Mouse (Mus musculus) heart, postnatal 4 days (tissue): ENCODE data around the gene Ino80e. TPM values are rescaled to one million over a fixed set of nuclear protein-coding genes. Genes with fewer than 3 reads are reported as not detected.
"Not testable (repeated sequence)": the region's sequence is repeated elsewhere in the genome, so short reads cannot be mapped to it uniquely, and the experiment has no call there.

Source experiments
- DNase-seq: peaks from one replicate; pipeline ENCODE4 v3.0.0; 2021
- total RNA-seq, 2 experiments: library from RNA; stranded (reverse); gene quantifications; 2 replicates each; pipeline ENCODE4 v1.2.3; 2021

Ino80e gene
- 10 to 100 TPM; 33.5 to 34.1 TPM for total RNA-seq

DNA sequence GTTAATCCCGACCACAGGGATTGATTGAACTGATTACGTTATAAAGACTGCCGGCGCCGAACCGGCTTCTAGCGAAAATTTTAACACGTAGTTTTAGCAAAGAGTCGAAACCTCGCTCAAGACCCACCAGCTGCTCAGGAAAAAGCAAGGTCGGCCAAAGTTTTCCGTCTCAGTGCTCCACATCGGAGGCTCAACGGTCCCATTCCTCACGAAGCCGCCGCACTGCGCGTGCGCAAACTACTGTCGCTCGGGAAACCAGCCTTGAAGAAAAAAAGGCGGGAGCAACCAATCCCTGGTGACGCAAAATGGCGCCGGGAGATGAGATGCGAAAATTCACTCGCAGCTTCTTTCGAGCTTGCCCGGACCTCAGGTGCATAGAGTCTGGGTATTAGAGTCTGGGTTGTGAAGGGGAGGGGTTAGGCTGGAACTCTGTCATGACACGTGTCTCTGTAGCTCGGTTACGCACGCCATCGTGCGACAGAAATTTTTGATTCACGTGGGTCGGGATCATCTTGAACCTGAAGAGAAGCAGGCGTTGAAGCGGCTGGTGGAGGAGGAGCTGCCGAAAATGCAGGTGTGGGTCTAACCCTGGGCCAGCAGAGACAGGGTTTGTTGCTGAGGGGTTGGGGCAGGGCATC, at the start of gene Ino80e:
Gene Ino80e, minus strand, starts transcription at position 231 of the 638 bp plus-strand sequence.
- DNase-seq: peak; percentile 96

DNA sequence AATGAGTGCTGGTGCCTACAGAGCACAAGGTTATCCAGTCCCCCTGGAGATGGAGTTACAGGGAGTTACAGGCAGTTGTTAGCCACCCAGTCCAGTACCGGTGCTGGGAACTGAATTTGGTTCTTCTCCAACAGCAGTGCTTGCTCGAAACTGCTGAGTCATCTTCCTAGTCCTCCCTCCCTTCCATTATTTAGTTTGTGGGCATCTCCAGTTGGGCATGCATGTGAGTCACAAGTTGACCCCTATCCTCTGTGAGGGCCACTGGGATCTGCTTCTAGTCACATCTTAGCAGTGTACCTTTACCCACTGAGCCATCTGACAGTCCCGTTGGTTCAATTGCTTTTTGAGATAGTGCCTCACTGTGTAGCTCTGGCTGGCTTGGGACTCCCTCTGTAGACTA, 43.4 kb upstream of the Ino80e start:
- no peak for DNase-seq

DNA sequence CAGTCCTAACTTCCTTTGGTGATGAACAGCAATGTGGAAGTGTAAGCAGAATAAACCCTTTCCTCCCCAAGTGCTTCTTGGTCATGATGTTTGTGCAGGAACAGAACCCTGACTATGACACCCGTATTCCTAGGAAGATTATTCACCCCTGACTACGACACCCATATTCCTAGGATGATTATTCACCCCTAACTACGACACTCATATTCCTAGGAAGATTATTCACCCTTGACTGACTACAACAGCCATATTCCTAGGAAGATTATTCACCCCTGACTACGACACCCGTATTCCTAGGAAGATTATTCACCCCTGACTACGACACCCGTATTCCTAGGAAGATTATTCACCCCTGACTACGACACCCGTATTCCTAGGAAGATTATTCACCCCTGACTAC, 37.6 kb upstream of the Ino80e start:
- not testable (repeated sequence) for DNase-seq

DNA sequence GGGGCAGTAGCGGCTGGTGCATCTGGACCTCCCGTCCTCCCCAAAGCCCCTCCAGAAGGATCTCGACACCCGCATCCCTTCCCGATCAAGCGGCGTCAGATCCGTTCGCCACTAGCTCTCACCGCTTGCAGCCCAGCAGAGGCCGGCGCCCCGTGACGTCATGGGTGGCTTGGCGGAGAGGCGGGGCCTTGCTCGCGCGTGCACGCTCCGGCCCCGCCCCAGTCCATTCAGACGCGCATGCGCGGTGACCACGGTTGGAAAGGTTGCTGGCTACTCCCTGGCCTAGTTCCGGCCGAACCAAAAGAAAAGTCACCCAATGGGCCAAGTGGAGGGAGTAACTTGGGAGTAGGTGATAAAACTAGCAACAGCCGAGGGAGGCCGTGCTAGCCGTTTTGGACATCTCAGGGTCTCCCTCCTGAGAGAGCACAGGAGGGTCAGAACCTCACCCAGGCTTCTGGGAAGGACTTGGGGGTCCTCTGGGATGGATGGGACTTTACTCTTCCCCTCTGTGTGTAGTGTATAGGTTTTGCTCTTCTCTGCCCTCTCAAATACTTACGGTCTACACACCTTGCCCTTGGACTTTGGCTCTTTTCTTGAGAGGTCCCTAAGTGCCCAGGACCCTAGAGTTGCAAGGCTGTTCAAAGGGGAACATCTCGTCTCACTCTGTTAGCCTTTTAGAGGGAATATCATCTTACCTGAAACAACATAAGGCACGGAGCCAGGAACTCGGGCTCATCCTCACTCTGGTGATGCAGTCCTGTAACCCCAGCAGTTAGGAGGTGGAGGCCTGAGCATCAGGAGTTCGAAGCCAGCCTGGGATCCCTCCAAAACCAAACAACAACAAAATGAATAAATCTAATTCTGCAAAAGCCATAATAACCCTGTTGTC, 36.2 kb upstream of the Ino80e start:
- peak; percentile 99 for DNase-seq

DNA sequence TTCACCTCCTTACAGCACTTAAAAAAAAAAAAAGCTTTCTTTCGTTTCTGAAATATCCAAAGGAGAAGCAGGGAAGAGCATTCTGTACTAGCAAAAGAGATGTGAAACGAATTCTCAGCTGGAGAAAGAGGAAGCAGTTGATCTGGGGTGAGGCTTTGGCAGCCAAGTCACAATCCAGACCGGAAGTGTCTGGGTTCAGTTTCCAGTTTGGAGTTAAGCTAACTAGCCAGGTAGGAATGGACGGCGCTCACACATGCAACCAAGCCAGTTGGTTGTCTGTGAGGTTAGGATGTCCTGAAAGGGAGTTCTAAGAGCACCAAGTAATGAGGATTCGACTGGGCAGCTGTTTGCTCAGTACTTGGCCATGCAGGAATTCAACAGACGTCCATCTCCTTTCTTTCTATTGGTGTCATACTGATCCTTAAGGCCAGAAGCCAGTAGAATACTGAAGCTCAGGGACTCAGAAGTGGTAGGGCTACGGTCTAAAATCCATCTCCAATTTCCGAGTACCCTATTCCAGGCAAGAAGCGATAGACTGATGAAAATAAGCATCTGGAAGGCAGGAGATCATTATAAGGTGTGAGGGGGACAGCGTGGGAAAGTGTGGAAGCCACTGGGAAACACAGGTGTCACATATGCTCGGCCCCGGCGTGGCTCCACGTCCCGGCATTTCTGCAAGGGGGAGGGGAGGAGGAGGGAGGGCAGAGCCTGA, 35.4 kb upstream of the Ino80e start:
- DNase-seq: peak; percentile 29

DNA sequence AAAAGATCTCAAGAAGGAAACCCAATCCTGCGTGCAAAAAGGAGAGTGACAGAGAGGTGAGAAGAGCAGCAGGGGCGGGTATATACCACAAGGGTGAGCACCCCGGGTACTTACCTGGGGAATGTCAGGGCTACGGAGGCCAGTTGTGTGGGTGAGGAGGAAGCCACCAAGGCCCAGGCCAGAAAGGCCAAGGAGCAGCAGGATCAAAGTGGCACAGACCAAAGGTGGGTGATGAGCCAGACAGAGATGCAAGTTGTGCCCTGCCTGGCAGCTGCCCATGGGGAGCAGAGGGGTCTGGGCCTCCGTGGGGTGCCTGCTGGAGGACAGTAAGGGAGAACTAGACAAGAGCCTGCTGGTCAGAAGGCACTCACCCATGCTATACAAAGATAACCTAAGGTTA, 34.7 kb upstream of the Ino80e start:
- DNase-seq: no peak

DNA sequence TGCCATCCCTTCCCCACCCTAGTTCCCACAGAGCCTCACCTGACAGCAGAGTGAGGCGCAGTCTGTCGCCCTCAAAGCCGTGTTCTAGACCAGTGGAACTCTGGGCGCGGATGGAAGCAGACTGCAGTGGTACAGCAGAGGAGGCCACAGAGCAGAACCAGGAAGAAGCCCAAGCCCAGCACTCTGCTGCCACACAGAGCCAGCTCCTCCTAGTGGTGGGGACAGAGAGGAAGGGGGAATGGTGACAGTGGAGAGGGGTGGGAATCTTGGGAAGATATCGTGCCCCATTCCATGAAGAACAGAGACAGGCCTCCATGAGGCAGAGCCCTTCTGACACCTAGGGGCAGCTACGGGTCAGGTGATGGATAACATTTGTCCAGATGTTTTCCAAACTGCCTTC, 26.7 kb upstream of the Ino80e start:
- no peak for DNase-seq

DNA sequence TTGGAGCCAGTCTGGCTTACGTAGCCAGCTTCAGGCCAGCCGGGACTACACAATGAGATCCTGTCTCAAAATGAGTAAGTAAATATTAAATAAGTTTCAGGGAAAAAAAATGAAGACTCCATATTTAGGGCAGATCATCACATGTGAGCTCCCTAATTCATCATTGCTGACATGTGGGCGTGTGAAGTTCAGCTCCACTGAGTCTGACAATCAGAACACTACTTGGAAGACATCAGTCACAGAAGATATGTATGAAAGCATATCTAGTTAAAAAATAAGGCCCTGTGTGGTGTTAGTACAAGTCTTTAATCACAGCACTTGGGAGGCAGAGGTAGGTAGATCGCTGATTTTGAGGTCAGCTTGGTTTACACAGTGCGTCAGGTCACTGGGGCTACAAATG, 25.1 kb upstream of the Ino80e start:
- DNase-seq: no peak

DNA sequence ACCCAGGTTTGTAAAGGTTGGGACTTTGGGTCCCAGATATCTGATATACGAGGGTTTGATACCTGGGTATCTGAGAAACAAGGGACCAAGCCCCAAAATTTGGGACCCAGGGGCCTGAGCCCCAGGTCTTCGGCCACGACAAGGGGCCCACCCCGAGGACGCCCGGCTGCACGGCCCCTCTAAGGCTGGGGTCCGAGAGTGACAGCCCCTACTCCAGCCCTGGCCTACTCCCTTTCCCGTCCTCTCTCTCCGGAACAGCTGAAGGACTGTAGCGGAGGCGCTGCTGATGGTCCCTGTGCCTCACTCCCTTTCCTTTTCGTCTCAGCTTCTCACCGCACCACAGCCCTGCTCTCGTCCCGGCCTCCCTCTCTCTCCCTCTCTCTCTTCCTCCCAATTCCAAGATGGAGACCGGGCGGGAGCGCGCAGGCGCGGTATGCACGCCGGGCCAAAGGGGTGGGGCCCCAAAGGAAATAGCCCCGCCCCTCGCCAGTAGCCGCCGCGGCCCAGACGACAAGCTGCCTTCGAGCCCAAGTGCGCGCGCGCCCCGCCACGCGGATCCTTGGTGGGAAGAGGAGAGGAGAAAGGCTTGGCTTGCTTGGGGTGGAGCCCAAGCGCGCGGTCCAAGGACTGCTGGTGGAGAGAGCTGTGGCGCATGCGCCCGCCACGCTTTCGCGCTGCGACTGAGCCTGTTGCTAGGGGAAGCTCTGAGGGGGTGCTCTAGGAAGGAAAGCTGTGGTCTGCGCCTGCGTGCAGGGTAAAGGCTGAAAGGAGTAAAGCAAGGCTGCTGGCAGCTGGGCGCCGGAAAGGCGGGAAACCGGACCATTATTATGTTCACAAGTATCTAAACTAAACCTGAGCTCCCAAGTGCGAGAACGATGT, 22.3 kb upstream of the Ino80e start, which contains the start of gene Taok2:
Gene Taok2, minus strand, starts transcription at position 418 of the 879 bp plus-strand sequence.
- DNase-seq: peak; percentile 98

DNA sequence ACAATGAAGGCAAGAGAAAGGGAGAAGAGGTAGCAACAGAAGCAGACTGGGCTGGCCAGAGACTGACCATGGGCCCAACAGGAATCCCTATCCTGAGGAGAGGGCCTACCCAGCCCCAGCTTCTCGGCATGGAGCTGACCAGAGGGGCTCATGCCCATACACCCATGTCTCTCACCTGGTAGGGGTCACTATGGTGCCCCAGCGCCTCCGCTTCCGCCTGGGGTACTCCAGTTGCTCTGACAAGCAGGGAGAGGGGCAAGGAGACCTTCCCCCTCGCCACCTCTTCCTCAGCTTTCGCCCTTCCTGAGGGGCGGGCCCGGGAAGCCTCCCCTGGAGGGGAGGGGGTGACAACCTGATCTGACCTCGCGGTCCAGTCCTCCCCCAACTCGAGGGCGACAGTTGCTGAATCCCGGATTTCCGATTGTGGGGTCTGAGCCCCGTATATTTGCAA, 21.6 kb upstream of the Ino80e start:
- no peak for DNase-seq

DNA sequence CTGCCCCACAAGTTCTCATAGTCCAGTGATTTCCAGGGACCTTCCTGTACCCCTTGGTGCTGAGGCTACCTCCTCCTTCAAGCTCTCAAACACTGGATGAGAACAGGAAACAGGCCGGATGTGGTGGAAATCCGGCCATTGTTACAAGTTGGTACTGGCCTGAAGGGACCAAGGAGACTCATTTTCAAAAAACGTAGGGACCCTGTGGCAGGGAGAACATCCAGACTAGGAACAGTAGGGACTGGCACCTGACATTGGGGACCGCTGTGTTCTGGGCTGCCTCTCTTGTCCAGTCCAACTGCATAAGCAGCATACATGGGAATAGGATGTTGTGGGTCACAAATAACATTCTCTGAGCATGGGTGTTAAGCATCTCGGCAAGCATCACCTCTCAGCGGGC, 18.9 kb upstream of the Ino80e start:
- peak; percentile 43 for DNase-seq

DNA sequence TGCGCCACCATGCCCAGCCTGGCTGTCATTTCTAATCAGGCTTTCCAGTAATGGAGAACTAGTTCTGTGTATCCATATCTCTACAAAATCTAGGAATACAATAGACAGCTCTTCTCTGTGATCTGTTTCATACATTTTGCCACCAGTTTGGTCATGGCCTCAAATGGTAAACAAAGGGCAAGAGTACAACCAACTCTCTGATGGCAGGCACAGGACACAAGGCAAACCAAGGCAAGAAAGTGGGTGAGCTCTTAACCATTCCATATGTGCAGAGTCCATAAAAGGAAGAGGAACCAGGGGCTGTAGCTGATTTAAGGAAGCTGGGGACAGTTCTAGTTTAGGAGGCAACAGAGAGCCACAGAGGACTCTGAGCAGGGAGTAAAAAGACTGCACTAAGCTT, 15.1 kb upstream of the Ino80e start:
- DNase-seq: no peak

DNA sequence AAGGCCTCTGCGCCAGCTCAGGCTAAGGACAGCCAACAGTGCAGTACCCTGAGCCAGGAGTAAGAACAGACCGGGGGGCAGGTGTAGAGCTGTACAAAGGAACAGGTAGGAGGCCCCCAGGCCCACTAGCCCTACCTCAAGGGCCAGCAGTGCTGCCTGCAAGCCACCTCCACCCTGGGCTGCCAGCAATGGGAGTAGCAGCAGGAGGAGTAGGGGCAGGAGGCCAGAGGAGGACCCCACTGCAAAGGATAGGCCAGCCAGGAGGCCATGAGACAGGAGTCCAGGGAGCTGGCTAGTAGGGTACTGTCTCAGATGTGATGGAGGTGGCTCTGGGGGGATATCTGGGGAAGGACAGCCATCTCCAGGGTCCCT, 8.3 kb upstream of the Ino80e start:
- DNase-seq: no peak

DNA sequence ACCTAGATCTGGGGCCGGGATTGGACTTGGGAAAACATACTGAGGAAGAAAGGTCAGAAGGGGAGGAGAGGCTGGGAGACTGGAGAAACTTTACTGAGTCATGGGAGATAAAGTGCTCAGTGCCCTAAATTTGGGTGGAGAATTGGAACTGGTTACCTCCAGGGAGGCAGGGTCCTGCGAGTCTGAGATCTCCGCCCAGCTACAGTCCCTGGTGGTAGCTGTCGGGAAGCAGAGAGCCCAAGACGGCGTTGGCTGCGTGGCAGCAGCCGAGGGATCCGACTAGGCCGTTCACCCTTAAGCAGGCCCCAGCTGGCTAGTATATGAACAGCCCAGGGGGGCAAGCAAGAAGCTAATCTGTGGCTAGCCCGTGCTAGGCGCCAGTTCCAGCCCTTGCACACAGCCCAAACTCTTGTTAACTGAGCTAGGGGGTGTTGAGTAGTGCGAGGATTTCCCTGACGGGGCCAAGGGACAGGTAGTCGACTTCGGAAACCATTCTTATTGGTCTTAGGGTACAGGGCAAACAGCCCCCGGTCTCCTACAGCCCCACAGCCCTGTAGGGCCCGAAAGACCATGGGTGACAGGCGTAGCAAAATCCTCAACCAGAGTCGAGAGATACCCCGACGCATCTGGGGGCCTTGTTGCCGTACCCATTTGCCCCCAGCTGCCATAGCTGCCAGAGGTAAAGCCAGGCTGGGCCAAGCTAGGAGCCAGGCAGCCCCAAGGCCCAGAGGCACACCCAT, 7.8 kb upstream of the Ino80e start:
- DNase-seq: no peak

DNA sequence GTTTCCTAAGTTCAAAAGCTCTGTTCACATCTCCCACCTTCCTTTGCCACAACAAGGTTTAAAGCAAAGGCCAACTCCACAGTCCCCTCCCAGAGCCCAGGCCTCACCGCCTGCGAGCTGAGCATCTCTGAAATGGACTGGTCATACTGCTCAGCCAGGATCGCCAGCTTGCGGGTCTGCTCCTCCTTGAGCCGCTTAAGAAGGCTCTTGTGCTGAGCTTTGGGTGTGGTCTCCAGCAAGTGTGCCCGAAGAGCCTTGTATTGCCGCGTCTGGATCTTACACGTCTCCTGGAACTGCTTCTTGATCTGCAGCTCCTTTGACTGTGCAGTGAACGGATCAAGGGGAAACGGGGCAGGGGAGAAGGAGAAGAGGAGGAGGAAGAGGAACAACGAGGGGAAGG, 5.8 kb upstream of the Ino80e start:
- no peak for DNase-seq

DNA sequence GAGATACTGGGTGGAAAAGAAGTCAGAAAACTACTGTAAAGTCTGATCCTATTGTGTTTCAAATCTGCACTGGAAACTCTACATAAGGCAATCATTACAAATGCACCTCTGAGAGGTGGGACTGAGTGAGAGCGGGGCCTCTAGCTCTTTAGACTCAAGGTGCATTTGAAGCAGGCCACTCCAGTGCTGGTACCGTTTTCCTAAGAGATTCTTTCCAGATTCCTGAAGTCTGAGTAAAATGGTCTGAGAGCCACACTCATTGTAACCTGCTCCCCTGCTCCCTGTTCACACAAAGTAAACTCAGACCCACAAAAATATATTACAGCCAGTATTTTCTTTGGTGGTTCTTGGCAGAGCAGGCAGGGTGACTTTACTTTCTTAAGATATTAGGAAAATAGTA, 5.4 kb upstream of the Ino80e start:
- DNase-seq: no peak

DNA sequence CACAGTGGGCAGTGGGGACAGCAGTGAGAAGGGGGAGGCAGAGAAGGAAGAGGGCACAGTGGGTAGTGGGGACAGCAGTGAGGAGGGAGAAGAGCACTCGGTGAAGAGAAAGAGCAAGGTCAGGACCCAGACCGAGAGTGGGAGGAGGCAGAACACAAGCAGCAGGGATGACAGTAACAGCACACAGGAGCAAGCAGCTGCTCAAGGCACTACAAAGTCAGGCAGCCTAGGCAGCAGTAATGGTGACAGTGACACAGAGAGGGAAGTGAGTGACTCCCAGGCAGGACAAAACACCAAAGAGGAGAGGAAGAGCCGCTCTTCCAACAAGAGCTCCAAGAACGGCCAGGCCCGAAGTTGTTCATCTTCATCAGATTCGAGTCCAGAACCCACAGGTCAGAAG, 1.6 kb upstream of the Ino80e start:
- no peak for DNase-seq

DNA sequence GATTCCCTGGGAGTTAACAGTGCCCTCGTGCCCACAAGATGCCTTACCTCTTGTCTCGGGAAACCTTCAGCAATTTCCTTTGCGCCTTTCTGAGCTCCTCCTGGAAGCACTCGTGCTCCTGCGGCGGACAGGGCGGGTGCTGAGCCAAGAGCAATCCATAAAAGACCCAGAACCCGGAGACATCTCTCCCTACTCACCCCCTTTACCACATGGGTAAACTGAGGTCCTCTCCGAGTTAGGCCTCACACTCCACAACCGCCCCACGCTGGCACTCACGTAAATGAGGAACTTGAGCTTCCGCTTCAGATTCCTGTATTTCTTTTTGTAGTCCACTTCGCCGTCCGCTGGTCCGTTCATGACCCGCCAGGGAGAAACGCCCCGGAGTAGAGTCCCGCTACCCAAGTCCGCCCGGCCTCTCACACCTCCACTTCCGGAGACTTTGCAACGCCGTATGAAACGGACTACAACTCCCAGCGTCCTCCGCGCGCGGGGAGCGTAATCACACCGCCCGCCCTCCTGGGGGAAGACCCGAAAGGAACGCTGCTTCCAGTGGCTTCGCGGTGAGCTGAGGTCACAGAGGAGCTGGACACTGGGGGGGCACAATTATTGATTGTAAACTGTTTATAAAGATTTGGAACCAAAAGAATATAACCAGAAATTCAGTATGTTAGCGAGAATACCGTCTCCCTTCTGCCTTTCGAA, 597 bp downstream of the Ino80e start, which contains the start of gene Hirip3:
Gene Hirip3, plus strand, starts transcription at position 544 of the 702 bp plus-strand sequence.
- DNase-seq: peak; percentile 96

DNA sequence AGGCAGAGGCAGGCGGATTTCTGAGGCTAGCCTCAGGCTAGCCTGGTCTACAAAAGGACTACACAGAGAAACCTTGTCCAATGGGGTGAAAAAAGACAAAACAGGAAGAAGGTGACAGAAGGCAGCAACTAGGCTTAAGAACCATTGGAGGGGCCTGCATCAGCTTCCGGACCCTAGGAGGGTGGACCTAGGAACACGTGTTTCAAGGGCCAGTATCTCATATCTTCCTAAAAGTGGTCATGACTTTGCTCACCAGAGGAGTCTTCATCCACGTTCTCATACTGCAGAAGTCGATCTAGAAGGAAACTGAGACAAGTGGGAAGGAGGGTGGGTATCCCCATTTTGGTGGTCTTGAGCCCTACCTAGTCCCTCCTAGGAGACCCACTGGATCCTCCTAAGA, 1.2 kb downstream of the Ino80e start:
- no peak for DNase-seq

DNA sequence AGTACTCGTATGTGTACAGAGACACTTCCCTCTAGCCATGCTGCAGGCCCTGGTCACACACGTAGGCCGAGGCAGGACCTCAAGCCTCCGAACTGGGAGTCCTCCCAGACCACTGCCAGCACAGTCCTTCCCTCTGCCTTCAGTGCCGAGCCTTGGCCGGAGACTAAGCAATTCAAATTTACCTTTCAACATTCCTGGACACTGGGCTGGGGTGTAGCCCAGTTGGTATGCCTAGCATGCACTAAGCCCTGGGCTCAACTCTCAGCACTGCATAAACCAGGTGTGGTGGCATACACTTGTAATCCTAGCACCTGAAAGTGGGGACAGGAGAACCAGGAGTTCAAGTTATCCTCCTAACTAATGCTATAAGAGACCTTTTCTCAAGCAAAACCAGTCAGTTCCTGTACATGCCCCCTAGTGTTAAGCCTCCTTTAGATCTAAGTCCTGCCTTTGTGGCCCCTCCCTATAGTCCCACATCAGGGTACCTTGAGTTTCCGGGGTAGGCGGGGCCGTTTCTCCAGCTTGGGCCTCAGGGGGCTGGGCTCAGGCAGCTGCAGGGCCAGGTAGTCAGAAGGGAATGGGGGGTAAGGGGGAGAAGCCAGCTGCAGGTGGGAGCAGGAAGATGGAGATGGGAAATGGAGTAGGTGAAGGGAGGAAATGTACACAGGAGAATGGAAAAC, 5.3 kb downstream of the Ino80e start:
- DNase-seq: no peak
